Mouse (Mus musculus) neural tube, embryonic 15.5 days (tissue): ENCODE data around the gene Enkur. TPM values are rescaled to one million over a fixed set of nuclear protein-coding genes. Genes with fewer than 3 reads are reported as not detected.

ENCODE experiments used
- ATAC-seq: fragments of 200-750 bp; cut with Nextera tagmentation; 2 replicates; pipeline ENCODE4 v1.8.0; 2017; ENCODE audit warnings: mild to moderate bottlenecking, moderate TSS enrichment, moderate library complexity; ENCODE audit not compliant: low FRiP score
- H3K27ac ChIP-seq: fragments of 300-500 bp; sonication (generic); replicated peaks from 2 replicates; pipeline ENCODE4 v1.5.1; 2015; ENCODE audit warnings: mild to moderate bottlenecking, inconsistent platforms
- H3K27me3 ChIP-seq: fragments of 300-500 bp; sonication (generic); replicated peaks from 2 replicates; pipeline ENCODE4 v1.6.1; 2015; ENCODE audit warnings: inconsistent platforms
- H3K36me3 ChIP-seq: fragments of 300-500 bp; sonication (generic); 2 replicates; pipeline ENCODE4 v1.6.1; 2015; ENCODE audit warnings: inconsistent platforms
- H3K4me1 ChIP-seq: fragments of 300-500 bp; sonication (generic); 2 replicates; pipeline ENCODE4 v1.6.1; 2015; ENCODE audit warnings: inconsistent platforms
- H3K4me2 ChIP-seq: fragments of 300-500 bp; sonication (generic); 2 replicates; pipeline ENCODE4 v1.6.1; 2015; ENCODE audit warnings: inconsistent platforms, mild to moderate bottlenecking, moderate library complexity
- H3K4me3 ChIP-seq: fragments of 300-500 bp; sonication (generic); replicated peaks from 2 replicates; pipeline ENCODE4 v1.5.1; 2015; ENCODE audit warnings: mild to moderate bottlenecking, inconsistent platforms
- H3K9ac ChIP-seq: fragments of 300-500 bp; sonication (generic); replicated peaks from 2 replicates; pipeline ENCODE4 v1.6.1; 2015; ENCODE audit warnings: mild to moderate bottlenecking, inconsistent platforms
- H3K9me3 ChIP-seq: fragments of 300-500 bp; sonication (generic); replicated peaks from 2 replicates; pipeline ENCODE4 v1.6.1; 2016; ENCODE audit warnings: inconsistent platforms
- WGBS: fragments of 180-500 bp; shearing (Covaris S2); methylation state at CpG from one replicate; pipeline ENCODE4 v1.1.7; 2015; ENCODE audit warnings: mixed read lengths; 5-methylcytosine and 5-hydroxymethylcytosine counted together
- polyA plus RNA-seq: library from polyadenylated mRNA; unstranded; fragments of >200 nt; fragmentation: Nextera tagmentation; extraction: Ambion mirVana; gene quantifications from 2 replicates; pipeline ENCODE4 v1.2.1, GENCODE M21; 2015

Gene Enkur
- polyA plus RNA-seq, 1 experiment from 2014 or later: 3.6 TPM

DNA sequence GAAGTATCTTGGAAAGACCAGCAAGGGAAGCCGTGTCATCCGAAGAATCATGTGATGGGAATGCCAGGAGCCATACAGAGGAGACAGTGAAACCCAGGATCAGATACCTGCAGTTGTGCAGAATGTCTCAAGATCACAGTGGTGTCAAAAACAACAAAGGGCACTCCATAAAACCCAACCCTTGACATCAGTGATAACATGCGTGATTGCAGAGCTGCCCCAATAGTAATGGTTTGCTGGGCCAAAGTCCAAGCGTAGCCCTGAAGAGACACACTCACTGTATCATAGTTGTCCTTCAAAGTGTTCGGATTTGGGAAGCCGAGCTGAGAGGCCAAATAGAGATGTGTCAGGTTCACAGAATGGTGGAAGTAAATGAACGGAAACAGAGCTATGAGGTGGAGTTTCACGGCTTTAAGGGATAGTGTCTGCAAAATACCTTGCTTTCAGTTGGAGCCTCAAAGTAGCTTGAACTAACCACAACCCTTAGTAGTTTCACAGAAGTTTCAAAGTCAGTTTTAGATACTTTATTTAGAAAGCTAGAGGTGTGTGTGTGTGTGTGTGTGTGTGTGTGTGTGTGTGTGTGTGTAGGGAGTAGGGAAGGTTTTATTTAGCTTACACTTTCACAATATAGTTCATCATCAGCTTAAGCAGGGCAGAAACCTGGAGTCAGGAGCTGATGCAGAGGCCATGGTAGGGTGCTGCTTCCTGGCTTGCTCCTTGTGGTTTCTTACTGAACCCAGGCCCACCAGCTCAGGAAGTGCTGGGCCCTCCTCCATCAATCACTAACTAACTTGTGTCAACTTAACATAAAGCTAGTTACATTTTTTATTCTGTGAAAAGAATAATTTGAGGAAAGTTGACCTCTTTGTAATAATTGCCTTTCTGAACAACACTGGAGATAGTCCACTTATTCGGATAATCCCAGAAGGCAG, 17.6 kb upstream of the Enkur start:
- Histone ChIP-seq H3K4me2 (no peak overlapping the region), H3K9ac (no peak overlapping the region), H3K36me3 (0 out of 2 replicates have a peak, but pooled peaks cover 3% of the 10 kb centered on the region), H3K4me3 (no peak overlapping the region), H3K4me1 (no peaks in the 10 kb centered on the region), H3K27me3 (no peaks in the 10 kb centered on the region), H3K27ac (no peak overlapping the region), H3K9me3 (no peaks in the 10 kb centered on the region)
- no peak for ATAC-seq
- WGBS: 92% methylated on average over 9 of the region's 9 CpGs

DNA sequence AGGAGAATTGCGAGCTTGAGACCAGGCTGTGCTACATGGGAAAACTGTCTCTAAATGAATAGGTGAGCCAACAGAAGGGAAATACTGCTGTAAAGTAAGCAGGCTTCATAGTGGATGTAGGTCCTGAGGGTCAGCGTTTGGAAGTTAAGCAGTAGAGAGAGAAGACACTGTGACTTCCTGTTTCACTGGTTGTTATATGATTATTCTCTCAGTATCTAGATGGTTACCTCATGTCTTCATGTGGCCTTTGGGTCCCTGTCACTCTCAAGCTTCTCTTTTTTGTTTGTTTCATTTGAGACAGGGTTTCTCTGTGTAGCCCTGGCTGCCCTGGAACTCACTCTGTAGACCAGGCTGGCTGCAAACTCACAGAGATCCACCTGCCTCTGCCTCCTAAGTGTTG, 10.1 kb upstream of the Enkur start:
- Histone ChIP-seq H3K9me3 (no peaks in the 10 kb centered on the region), H3K9ac (no peak overlapping the region), H3K4me2 (no peak overlapping the region), H3K27ac (no peak overlapping the region), H3K36me3 (peaks cover 16% of the 10 kb centered on the region), H3K4me3 (no peak overlapping the region), H3K4me1 (no peaks in the 10 kb centered on the region), H3K27me3 (no peaks in the 10 kb centered on the region)
- WGBS: 98% methylated on average over 2 of the region's 2 CpGs
- ATAC-seq: no peak

DNA sequence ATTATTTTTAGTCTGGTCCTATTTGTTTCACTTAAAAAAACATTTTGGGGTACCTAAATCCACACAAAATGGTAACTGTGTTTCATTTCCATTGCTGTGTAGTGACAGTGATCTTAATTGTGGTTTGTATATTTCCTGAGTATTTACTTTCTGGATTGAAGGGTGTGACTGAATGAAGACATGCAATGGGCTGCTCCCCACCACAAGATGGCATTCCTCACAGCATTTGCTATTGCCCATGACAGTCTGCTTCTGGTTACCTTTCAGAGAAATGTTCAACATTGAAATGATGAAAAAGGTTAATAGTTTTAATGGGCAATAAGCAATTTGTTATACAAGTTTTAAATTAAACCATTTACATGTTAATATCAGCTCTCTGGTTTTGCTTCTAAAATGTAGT, 9.2 kb upstream of the Enkur start:
- Histone ChIP-seq H3K36me3 (peaks cover 16% of the 10 kb centered on the region), H3K4me3 (no peak overlapping the region), H3K4me2 (no peak overlapping the region), H3K27ac (no peak overlapping the region), H3K27me3 (no peaks in the 10 kb centered on the region), H3K9me3 (no peaks in the 10 kb centered on the region), H3K9ac (no peak overlapping the region), H3K4me1 (no peaks in the 10 kb centered on the region)
- no peak for ATAC-seq

DNA sequence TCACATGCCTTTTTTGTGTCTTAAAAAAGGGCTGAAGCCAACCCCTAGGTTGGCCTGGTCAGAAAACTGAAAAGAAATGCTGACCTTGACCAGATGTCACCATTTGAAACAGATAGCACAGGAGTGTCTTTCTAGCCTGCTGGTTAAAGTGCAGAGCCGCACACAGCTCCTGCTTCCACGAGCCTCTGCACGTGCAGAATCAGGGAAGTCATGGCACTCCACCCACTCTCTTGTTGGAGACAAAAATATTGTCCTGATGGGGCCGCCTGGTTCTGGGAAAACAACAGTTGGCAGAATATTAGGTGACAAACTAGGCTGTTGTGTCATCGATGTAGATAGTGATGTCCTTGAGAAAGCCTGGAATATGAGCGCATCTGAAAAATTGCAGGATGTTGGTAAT, 6.2 kb upstream of the Enkur start:
- Histone ChIP-seq H3K4me3 (no peak overlapping the region), H3K9me3 (no peaks in the 10 kb centered on the region), H3K27ac (no peak overlapping the region), H3K27me3 (no peaks in the 10 kb centered on the region), H3K4me1 (peaks cover 10% of the 10 kb centered on the region), H3K4me2 (no peak overlapping the region), H3K36me3 (peaks cover 8% of the 10 kb centered on the region), H3K9ac (no peak overlapping the region)
- 81% methylated on average over 6 of the region's 6 CpGs for WGBS
- no peak for ATAC-seq

DNA sequence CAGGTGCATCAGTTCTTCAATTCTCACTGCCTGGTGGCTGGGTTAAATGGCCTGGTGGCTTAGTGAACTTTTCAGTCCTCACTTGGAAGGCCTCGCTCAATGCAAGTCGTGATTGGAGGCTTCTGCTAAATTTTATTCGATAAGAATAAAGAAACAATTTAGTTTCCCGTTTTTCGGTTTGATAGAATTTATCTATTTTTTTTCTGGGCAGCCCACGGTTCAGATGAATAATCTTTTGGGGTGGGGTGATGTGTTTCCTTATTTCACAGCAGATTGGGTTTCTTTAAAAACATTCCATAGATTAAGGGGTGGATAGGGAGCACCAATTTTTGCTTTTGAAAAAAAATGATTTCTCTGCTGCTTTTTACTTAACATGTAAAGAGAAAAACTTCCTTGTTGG, 1.1 kb upstream of the Enkur start:
- no peaks in the 10 kb centered on the region for H3K9me3 ChIP-seq
- peak overlapping the region; percentile 72 for H3K4me2 ChIP-seq
- no peaks in the 10 kb centered on the region; the same call in 1 of the 2 replicates for H3K36me3 ChIP-seq
- H3K27me3 ChIP-seq: no peaks in the 10 kb centered on the region
- H3K4me3 ChIP-seq: peak overlapping the region; percentile 75
- H3K27ac ChIP-seq: peak overlapping the region; percentile 88
- H3K4me1 ChIP-seq: peaks cover 19% of the 10 kb centered on the region
- no peak for ATAC-seq
- WGBS: 46% methylated on average over 6 of the region's 6 CpGs
- H3K9ac ChIP-seq: peak overlapping the region; percentile 63

DNA sequence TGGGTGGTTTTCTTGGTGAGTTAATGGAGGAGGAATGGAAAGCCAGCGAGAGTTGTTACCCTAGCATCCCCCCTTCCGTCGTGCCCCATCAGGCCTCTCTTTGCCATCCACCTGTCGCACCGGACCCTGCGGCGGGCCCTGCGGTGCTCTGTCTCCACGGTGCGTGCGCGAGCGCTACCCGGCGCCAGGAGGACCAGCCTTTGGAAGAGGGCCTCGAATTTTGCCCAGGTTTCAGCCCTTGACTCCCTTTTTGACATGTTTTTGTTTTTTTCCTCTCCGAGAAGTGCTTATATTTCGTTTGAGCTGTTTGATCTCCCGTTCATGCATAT, 630 bp upstream of the Enkur start:
- WGBS: under 1% methylated on average over 19 of the region's 19 CpGs
- Histone ChIP-seq H3K4me3 (peak overlapping the region; percentile 75), H3K36me3 (no peaks in the 10 kb centered on the region; the same call in 1 of the 2 replicates), H3K27me3 (no peaks in the 10 kb centered on the region), H3K9me3 (no peaks in the 10 kb centered on the region), H3K9ac (peak overlapping the region; percentile 63), H3K4me2 (peak overlapping the region; percentile 72), H3K4me1 (peaks cover 19% of the 10 kb centered on the region), H3K27ac (peak overlapping the region; percentile 88)
- peak; percentile 93 for ATAC-seq

DNA sequence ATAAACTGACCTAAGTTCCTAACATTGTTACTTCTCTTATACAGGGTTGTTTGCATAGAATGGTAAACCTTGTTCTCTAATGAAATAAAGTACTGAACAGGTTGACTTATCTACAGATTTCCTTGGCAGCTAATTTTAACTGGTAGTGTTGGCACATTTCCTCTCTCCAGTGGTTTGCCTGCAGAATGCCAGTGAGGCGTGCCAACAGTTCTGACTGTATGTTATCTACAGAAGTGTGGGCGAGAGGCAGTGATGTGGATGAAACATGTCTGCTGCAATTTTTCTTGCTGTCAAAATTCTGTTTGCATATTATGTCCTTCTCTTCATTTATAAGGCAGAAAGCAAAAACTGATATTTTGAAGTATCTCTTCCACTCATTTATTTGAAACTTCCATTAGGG, 2.4 kb downstream of the Enkur start:
- Histone ChIP-seq H3K9ac (no peak overlapping the region), H3K4me3 (no peak overlapping the region), H3K4me2 (no peak overlapping the region), H3K27ac (no peak overlapping the region), H3K27me3 (no peaks in the 10 kb centered on the region), H3K36me3 (no peaks in the 10 kb centered on the region), H3K4me1 (peaks cover 19% of the 10 kb centered on the region), H3K9me3 (no peaks in the 10 kb centered on the region)
- 68% methylated on average over 2 of the region's 2 CpGs for WGBS
- no peak for ATAC-seq

DNA sequence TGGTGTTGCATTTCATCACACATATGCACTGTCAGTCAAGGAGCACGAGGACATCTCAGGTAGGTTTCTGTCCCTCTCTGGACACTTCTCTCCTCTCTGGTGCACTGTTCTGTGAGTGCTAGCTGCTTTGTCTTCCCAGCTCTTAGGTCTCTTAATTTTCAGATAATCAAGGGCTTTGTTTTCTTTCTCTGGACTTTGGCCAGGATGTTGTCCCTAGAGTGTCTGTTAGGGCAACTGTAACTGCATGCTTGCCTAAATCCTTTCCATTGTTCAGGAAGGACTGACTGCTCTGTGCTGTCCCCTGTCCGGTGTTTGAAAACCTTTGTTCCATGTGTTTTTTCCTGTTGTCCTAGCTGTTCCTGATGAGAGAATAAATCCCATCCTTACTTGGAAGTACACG, 6.1 kb downstream of the Enkur start:
- ATAC-seq: no peak

DNA sequence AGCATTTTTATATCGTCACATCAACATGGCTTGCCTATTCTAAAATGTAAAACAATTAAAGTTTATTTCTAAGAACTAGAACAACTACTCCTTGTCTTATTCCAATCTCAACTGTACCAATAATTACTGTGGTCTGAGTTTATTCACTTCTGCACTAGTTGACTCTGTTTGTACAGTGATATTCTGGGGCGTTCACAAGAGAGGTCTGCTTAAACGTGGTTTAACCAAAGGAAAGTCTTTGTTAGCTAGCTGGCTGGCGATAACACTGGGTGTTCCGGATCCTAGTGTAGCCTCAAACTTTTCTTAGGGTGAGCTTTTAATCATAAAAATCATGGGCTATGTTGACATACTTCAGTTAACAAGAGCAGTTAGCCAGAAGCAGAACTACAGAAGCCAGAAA, 9.9 kb downstream of the Enkur start:
- H3K36me3 ChIP-seq: no peaks in the 10 kb centered on the region
- no peaks in the 10 kb centered on the region for H3K27me3 ChIP-seq
- no peak overlapping the region for H3K9ac ChIP-seq
- no peaks in the 10 kb centered on the region for H3K9me3 ChIP-seq
- no peak overlapping the region for H3K4me2 ChIP-seq
- 97% methylated on average over 5 of the region's 5 CpGs for WGBS
- ATAC-seq: no peak
- no peaks in the 10 kb centered on the region for H3K4me1 ChIP-seq
- no peak overlapping the region for H3K27ac ChIP-seq
- no peak overlapping the region for H3K4me3 ChIP-seq

More for the DNA sequence above, 6.1 kb downstream of the Enkur start:
- Histone ChIP-seq H3K4me2 (no peak overlapping the region), H3K36me3 (no peaks in the 10 kb centered on the region), H3K4me1 (no peaks in the 10 kb centered on the region), H3K9ac (no peak overlapping the region), H3K4me3 (no peak overlapping the region), H3K27ac (no peak overlapping the region), H3K9me3 (no peaks in the 10 kb centered on the region), H3K27me3 (no peaks in the 10 kb centered on the region)
- 59% methylated on average over 3 of the region's 3 CpGs for WGBS

DNA sequence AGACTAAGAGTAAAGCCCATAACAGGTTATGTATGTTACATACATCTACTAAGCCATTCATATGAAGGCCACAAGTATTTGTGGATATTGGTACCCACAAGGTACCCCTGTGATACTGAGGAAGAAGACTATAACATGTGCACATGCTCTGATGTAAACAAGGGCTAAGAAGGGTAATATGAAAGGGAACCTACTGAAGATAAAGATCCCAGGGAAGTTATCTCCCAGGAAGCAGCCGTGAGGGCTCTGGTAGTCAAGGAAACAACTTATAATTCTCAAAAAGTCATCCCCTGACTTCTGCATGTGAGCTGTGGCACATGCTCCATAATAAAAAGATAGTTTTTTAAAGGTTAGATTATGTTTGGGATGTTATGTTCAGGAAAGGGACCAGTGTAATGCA, 13.9 kb downstream of the Enkur start:
- no peaks in the 10 kb centered on the region for H3K9me3 ChIP-seq

DNA sequence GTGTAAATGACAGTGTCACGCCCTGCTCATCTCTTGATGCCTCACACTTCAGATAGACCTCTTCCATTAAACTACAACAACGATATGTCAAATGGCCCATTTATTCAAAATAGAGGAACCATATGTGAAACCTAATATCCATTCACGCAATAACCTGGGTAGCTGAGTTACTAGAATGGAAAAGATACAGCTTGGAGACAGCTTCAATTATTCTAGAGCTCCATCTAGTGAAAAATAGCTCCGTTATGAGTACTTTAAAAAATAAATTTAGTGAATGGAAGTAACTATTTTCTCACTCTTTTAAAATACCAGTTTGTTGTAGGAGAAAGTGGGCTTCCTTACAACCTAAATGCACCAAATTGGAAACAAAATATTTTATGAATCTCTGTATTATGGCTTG, 16.6 kb downstream of the Enkur start:
- ATAC-seq: 0 out of 2 replicates have a peak, but pooled peaks have one; percentile 21
- Histone ChIP-seq H3K27ac (no peak overlapping the region), H3K9ac (no peak overlapping the region), H3K4me2 (no peak overlapping the region), H3K9me3 (no peaks in the 10 kb centered on the region), H3K4me3 (no peak overlapping the region), H3K36me3 (no peaks in the 10 kb centered on the region), H3K4me1 (no peaks in the 10 kb centered on the region), H3K27me3 (no peaks in the 10 kb centered on the region)
- WGBS: 58% methylated on average over 4 of the region's 4 CpGs

More for the DNA sequence above, 13.9 kb downstream of the Enkur start:
- Histone ChIP-seq H3K4me1 (no peaks in the 10 kb centered on the region), H3K27ac (no peak overlapping the region), H3K4me3 (no peak overlapping the region), H3K4me2 (no peak overlapping the region), H3K9ac (no peak overlapping the region), H3K36me3 (no peaks in the 10 kb centered on the region), H3K27me3 (no peaks in the 10 kb centered on the region)
- WGBS: 82% methylated on average over 1 of the region's 1 CpGs
- ATAC-seq: no peak

DNA sequence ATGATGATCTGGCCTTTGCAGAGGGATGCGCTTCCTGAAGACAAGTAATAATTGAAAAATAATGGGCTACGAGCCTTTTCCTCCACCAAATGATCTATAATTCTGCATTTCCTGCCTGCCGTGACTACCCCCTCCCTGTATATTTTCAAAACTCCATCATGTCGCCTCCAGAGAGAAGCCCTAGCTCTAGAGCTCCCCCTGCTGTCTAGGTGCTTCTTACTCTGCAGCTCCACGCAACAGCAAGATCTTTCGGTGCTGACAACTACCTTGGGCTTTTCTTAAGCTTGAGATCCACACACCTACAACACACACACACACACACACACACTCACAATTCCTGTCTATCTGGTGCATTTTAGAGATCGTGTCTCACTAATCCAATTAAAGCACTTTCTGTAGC, 17.6 kb downstream of the Enkur start:
- 62% methylated on average over 7 of the region's 7 CpGs for WGBS
- no peaks in the 10 kb centered on the region for H3K9me3 ChIP-seq
- ATAC-seq: no peak
- no peaks in the 10 kb centered on the region for H3K27me3 ChIP-seq
- H3K9ac ChIP-seq: no peak overlapping the region
- H3K4me3 ChIP-seq: no peak overlapping the region
- no peaks in the 10 kb centered on the region for H3K4me1 ChIP-seq
- no peaks in the 10 kb centered on the region for H3K36me3 ChIP-seq
- H3K4me2 ChIP-seq: no peak overlapping the region
- H3K27ac ChIP-seq: no peak overlapping the region
